Mouse (Mus musculus) Muller cell, postnatal 12 days (primary cell): ENCODE data around the gene Foxe3.
A peak's percentile ranks its signal among the peaks of the same experiment; 100 is the strongest.
"Not testable (repeated sequence)": the region's sequence is repeated elsewhere in the genome, so short reads cannot be mapped to it uniquely, and the experiment has no call there.

ENCODE experiments used
- DNase-seq: peaks from one replicate; pipeline ENCODE4 v3.0.0-alpha.2; 2015; ENCODE audit errors: inconsistent ontology term

The Foxe3 gene

DNA sequence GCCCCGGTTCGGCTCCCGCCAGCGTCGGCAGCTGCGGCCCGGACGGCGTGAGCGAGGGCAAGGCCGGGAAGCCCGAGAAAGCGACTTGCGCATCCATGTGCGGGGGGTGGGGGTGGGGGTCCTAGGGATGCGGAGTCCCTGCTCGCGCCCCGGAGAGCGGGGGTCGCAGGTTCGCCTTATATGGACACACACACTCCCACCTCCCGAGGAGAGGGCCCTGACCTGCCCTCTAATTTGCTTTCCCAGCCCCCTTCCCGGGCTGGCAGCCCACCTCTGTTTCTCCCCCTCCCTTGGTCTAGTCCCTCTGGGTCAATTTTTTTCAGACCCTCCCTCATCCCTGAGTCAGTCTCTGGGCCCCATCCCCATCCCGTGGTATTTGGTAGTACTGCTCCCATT lies at the start of gene Foxe3:
TSS of gene Foxe3 (minus strand) at position 97 of the 396 bp plus-strand sequence.
- no peak for DNase-seq

GRCm38 (mm10) chr4:114973229-114973740 lies 47.5 kb upstream of the Foxe3 start:
- no peak for DNase-seq

- DNase-seq = no peak
Observed at GRCm38 (mm10) chr4:114970736-114971135, 44.9 kb upstream of the Foxe3 start.

- DNase-seq = not testable (repeated sequence)
Observed at GRCm38 (mm10) chr4:114960881-114961280, 35.1 kb upstream of the Foxe3 start.

DNA sequence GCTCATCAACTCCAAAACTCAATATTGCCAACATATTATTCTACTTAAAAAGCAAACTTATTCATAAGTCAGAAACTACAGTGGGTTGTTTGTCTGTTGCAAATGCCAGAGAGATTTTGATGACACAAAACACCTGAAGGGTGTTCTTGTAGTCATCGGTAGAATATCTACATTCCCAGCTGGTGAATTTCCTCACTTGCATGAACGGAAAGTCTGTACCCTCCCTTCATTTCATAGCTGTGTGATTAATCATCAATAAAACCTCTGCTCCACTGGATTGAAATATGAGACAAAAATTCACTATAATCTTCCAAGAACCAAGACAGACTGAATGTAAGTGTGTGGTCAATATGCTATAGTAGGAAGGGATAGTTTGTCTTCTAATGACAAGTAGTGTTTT lies 33.7 kb upstream of the Foxe3 start:
- DNase-seq = peak; percentile 44

DNA sequence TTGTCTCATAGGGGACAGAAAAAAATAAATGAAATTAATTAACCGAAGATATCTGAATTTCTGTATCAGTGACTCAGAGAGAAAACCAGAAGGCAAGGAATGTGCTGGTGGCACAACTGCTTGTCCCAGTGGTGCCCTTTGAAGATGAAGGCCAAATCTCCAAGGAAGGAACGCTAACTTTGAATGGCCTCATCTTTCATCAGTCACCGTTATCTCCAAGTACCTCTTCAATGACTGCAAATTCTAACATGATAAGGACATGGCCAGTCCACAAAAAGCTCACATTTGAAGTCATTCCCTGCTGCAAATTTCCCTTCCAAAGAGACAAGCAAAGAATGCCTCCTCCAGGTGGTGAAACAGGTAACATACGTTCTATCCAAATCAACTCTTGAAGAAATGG lies 33.0 kb upstream of the Foxe3 start:
- DNase-seq = no peak

DNA sequence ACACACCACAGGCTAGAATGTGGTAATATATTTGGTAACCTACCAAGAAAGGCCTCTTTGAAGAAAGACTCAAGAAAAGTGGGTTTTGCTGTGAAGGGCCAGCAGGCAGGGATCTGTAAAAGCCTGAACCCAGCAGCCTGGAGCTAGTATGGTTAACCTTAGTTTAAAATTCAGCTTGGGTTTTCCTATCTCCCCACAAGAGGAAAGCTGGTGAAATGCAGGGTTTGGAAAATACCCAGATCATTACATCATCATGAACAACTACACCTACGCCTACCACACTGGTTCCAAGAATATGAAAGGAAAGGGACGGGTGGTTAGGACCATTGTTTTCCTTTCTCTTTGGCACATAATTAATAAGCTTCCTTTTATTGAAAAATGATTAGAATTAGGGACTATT lies 32.4 kb upstream of the Foxe3 start:
- peak; percentile 15 for DNase-seq

DNA sequence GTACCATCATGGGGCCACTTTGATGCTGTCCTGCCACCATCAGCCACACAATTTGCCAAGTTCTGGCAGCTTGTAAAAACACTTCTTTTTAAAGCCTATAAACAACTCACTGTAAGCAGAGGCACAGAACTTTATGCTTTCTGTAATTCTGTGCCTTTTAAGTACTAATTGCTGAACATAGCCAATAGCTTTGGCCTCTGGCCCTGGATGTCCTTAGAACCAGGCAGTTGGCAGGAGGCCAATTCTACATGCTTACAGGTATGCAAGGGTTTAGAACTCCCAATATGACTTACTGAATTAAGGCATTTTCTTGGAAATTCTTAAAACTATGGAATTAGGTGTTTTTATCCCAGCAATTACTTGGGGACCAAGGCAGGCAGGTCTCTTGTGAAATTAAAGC lies 31.6 kb upstream of the Foxe3 start:
- no peak for DNase-seq

DNA sequence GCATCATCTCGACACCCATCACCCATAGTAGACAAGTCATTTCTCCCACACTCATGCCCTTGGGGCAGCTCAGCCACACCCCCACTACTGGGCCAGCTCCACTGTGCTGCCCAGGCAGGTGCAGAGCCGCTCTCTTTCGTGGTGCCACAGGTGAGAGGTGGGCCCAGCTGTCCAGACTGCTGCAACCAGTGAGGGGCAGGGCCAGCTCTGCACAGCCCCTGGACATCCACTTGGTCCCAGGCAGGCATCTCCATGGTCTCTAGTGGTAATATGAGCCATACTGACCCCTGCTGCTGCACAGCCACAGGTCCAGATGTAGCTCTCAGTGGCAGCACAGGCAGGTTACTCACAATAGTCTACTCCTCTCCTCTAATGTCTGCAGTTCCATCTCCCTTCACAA lies 27.4 kb upstream of the Foxe3 start:
- no peak for DNase-seq

DNA sequence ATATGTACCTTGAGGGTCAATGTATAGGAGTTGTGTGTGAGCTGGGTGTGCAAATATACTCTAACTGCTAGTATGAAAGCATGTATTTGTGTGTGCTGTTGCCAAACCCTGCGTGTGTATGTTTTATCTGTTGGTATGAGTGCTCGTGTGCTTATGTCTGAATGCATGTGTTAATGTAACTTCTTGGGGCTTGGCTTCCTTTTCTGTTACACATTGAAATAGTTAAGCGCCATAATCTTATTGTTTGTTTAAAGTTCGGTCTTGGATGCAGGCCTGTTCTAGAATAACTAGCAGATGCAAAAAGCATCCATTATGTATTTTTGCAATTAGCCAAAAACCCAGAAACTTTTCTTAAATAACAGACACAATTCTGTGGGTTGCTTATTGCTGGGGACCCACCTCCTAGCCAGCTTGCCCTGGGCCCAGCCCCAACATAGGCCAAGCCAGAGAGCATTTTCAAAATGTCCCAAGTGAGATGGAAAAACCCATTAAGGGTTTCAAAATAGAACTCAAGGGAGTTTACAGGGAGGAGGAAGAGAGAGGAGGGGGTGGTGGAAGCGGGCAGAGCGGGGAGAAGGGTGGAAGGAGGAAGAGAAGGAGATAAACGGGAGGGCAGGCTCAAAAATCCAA lies 22.2 kb upstream of the Foxe3 start:
- no peak for DNase-seq

GRCm38 (mm10) chr4:114947395-114947794 lies 21.6 kb upstream of the Foxe3 start:
- DNase-seq = peak; percentile 75

GRCm38 (mm10) chr4:114946416-114946815 lies 20.6 kb upstream of the Foxe3 start:
- DNase-seq = no peak

DNA sequence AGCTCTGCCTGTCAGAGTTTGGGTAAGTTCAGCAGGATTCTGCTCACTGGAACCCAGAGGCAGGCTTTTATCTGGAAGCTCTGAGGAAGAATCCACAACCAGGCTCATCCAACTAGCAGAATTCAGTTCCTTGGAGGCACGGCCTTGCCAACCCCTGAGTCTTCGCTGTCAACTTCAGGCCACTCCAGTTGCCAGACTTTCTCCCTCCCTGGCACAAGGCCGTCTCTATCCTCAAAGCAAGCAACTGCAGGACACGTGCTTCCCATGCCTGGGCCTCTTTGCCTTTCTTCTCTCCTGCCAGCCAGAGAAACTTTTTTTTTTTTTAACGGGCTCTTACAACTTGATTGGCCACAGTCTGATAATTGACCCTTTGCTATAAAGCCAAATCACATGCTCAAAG lies 19.2 kb upstream of the Foxe3 start:
- DNase-seq = no peak

DNA sequence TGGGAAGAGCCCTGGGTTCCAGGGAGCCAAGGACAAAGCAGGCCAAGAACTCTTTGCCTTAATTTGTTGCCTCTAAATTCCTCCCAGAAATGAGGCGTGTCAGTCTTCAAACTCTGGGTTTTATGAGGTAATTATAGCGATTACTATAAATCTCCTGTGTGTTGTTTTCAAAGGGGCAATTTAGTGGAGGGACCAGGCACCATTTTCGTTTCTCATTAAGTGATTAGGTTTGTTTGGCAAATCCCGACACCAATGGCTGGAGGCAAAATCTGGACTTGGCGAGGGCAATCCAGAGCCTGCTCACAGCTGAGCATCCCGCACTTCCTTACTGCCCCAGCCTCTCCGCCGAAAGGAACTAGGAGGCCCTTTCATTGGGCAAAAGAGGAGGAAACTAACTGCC lies 16.8 kb upstream of the Foxe3 start:
- no peak for DNase-seq

DNA sequence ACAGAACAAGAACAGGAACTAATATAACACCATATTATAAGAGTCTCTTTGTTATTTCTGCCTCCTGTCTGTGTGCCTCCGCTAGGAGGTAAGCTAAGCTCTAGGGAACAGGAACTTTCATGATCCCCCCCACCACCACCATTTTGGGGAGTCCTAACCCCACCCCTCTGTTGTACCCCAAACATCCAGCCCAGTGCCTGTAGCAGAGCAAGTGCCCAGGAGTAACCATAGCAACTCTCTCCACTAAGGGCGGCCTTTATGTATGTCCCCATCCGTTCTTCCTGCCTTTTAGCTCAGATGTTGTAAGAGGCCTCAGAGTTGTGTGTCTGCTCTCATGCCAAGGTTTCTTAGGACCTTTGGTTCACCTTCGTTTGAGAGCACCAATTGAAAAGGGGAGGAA lies 16.3 kb upstream of the Foxe3 start:
- no peak for DNase-seq

DNA sequence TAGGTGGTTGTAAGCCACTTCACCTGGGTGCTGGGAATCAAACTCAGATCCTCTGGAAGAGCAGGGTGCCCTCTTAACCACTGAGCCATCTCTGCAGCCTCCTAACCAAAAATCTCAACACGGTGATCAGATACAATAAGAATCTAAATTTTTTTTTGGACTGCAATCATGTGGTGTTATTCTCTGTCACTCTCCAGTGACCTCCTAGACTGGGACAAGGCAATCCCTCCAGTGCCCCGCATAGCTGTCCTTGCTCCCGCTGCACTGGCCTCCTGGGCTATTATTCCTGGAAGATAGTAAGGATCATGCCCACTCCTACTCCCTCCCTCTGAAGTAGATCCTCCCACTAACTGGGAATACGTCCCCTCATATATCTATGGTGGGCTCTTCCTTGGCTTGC lies 15.5 kb upstream of the Foxe3 start:
- DNase-seq = no peak

DNA sequence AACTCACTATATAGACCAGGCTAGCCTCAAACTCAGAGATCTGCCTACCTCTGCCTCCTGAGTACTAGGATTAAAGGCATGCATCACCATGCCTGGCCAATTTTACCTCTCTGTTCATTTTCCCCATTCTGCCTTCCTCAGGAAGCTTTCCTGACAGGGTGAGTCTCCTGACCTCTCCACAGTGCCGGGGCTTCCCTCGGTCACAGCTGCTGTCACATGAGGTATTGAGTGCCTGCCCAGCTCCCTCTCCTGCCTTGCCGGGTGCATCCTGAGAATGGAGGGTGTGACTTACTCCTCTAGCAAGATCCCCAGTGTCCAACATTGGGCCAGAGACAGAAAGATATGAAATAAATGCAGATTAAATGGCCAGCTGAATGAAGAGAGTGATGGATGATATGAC lies 12.4 kb upstream of the Foxe3 start:
- no peak for DNase-seq

DNA sequence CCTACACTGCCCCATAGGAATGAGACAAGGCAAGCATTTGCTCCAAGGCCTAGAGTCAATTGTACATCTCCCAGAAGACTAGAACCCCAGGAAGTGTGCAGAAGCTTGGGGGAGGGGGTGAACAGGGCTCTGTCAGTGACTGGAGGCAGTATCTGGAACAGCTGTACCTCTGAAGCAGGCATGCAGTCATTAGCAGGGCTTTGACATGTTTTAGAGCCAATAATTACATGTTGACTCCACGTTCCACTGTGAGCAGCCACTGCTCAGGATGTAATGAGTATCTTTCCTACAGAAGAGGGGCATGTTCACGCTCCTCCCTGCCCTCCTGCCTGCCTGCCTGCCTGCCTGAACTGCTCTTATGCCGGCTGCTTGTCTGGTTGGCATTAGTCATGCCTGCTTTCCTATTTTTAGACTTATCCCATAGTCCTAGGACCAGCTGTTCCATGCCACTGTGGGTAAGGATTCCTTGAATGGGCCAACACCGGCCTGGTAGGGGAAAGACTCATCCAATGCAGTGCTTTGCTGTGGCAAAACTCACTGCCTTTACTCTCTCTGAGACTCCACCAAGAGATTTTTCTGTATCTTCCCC lies 11.7 kb upstream of the Foxe3 start:
- no peak for DNase-seq

DNA sequence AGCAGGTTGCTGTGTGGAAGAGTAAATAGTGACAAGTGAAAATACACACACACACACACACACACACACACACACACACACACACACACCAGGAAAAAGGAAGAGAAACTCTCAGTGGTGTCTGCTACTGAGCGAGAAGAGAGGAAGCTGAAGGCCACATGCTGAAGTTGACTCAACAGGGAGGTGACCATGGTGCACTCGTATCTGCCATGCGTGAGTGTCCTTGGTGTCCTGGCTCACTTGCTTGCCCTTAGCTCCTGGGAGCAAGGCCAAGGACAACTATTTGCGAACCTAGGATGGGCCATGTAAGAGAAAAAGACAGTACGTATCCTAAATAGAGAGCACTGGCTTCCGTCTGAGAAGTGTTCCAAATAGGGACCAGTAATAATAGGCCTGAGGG lies 8.4 kb upstream of the Foxe3 start:
- no peak for DNase-seq

DNA sequence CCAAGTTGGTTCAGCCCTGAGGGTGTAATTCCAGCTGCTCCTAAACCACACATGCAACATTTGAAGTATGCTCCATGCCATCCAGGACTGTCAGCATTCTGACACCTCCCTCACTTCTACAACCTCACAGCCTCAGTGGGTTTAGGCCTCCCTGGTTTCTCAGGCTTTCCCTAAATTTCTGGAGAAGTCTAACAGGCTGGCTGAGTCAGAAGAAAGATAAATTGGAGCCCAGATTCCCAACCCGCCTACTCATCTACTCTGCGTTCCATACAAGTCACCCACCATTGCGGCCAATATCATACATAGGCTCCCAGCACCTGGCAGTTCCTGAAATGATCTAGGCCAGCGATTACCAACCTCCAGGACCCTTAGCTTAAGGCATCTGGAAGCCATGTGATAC lies 6.9 kb upstream of the Foxe3 start:
- DNase-seq = no peak

DNA sequence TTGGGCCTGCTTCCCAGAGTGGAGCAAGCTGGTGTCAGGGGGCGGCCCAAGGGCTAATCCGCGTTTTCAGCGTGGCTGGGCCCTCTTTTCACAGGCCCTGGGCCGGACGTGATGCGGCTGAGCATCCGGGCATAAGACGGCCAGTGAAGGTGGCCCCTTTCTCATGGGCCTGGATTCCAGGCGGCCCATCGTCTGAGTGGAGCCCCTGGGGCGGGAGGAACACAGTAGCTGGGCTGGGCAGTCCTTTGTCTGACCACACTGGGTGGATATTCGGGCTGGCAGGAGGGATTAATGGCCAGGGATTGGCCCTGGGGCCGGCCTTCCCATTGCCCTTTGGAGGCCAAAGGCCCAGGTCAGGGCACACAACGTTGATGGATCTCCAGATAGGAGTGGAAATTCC lies 3.3 kb upstream of the Foxe3 start:
- no peak for DNase-seq

GRCm38 (mm10) chr4:114924971-114925916 lies 569 bp downstream of the Foxe3 start:
- peak; percentile 46 for DNase-seq

DNA sequence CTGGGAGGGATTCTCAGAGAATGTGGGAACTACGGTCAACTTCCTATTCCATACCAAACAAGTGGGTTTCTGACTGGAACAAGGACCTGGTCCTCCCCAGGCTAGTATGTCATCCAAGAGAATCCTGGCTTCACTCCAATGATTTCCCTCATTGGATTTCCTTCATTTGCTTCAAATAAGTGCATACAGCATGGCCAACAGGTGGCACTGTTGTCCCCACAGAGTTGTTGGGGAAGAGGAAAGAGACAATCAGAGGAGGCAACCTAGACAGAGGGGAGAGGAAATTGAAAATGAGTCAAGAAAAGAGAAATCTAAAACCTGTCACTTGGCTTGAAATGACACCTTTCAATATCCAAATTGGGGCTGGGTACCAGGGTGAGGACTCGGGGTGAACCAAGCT lies 8.7 kb downstream of the Foxe3 start:
- DNase-seq = peak; percentile 46
